Mouse (Mus musculus): ENCODE measurements around the gene Arsb.

Arsb gene

DNA sequence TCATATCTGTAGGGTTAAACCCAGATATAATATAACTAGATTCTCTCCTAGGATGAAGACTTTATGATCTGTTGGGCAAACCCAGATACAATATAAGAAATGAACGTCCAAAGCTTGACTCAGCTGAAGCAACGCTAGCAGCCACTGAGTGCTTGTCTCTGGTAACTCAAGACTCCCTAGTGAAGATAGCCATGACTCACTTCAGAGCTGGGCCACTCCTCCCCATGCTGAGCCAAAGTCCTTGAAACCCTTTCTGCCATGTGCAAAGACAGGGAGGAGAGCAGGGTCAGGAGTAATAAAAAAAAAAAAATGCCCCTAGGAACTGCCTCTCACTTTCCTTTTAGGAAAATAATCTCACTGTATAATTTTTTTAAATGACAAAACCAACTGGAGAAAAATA is 68.7 kb downstream of the Arsb start:
- no peak for DNase-seq (ENCODE audit: low read depth)

- no peak for DNase-seq (ENCODE audit: low read depth)
These were observed 75.5 kb downstream of the Arsb start for GRCm38 (mm10) chr13:93846831-93847518.

DNA sequence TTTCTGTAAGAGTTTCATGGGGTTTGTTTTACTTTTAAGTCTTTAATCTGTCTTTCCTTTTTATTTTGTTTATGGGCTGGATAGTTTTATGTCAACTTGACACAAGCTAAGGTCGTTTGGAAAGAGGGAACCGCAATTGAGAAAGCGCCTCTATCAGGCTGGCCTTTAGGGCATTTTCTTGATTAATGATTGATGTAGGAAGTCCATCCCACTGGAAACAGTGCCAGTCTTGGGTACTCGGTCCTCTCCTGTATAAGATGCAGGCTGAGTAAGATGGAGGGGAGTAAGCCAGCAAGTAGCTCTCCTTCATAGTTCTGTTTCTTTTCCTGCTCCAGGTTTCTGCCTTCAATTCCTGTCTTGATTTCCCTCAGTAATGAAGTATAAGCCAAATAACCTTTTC is 76.2 kb downstream of the Arsb start:
- no peak for DNase-seq (ENCODE audit: low read depth)

DNA sequence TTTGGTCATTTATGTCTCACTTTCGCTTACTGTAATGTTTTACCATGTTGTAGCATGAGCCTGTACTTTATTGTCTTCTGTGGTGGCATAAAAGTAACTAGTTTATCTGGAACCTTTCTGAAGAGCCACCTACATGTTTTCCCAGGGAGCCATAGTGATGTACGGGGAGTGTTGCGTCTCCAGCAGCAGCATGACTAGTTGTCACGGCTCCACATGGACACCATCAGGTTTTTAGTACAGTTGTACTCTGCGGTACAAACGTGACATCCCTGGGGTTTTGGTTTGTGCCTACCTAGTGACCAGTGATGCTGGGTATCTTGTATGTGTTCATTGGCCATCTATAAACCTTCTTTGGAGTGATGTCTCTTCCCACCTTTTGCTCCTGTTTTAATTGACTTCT is 77.2 kb downstream of the Arsb start:
- no peak for DNase-seq (ENCODE audit: low read depth)

- DNase-seq (ENCODE audit: low read depth): no peak
These were observed 78.4 kb downstream of the Arsb start for GRCm38 (mm10) chr13:93849751-93850355.

DNA sequence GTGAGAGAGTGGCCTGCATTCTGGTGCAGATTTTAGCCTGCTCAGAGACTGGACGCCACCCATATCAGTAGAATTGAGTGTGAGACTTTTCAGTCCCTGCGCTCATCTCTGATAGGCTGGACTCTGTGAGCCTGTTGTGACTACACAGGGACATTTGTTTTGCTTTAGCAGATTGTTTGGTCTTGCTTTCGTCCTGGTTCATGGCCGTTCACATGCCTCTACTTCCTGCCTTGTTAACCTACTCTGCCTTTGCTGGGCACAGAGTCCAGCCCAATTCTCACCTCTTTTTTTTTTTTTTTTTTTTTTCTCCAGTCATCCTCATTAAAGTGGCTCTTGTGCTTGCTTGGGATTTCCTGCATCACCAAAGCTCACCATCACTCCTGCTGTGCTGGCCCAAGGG is 79.2 kb downstream of the Arsb start:
- DNase-seq (ENCODE audit: low read depth): no peak

DNA sequence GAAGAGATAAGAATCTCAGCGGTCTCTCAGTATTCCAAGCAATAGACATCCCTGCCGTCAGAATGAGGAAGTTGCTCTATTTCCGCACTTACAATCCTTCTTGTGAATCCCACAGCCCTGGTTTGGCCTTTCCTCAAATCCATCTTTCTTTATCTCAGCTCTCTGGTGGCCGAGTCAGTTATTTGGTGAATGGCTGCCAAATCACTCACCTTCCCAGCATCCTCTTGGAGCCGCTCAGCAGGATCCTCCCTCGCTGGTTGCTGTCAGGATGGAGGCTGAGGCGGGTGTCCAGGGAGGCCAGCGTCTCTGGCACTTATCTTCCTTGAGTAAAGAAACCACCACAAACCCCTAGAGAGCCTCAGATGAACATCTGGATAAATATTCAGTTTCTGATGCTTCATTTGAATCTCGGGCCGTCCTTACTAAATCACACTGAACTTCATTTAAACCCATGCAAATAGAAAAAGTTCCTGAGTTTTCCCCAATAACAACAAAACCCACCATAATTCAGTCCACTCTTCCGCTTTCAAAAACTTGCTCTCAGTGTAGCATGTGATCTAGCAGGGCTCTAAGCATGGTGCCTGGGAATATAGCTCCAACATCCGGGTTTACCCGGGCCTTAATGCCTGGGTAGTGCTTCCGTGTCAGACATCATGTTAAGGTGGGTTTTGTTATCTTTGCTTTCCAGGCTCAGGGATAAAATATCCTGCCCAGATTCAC is 81.1 kb downstream of the Arsb start:
- DNase-seq (ENCODE audit: low read depth): no peak

- no peak for DNase-seq (ENCODE audit: low read depth)
These were observed 82.3 kb downstream of the Arsb start for GRCm38 (mm10) chr13:93853767-93854166.

- DNase-seq (ENCODE audit: low read depth): no peak
These were observed 82.9 kb downstream of the Arsb start for GRCm38 (mm10) chr13:93854325-93854724.

DNA sequence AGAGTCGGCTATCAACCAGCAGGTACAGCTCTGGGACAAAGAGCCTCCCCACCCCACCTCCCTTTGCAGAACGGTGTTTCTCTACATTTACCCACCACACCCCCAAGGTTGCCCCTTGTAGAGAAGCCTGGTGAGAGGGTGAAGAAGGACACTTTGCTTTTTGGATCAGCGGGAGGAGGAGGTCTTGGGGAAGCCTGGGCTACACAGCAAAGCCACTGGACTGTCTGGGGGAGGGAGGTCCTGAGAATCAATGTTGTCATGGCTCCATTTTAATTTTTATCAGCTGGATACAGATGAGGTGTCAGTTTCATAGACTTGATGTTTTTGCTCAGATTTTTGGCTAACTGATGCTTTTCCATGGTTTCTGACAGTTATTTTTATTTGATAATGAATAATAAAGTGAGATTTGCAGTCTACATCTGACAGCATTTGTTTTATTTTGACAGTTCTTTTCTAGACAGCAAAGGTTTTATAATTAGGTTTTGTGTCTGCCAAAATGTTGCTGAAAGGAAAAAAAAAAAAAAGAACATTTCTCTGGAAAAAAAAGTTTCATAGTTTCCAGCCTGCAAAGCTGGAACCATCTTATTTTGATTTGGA is 83.6 kb downstream of the Arsb start:
- no peak for DNase-seq (ENCODE audit: low read depth)

- DNase-seq (ENCODE audit: low read depth): no peak
These were observed 84.3 kb downstream of the Arsb start for GRCm38 (mm10) chr13:93855701-93856183.

GRCm38 (mm10) chr13:93861211-93861610 is 89.8 kb downstream of the Arsb start:
- no peak for DNase-seq (ENCODE audit: low read depth)

DNA sequence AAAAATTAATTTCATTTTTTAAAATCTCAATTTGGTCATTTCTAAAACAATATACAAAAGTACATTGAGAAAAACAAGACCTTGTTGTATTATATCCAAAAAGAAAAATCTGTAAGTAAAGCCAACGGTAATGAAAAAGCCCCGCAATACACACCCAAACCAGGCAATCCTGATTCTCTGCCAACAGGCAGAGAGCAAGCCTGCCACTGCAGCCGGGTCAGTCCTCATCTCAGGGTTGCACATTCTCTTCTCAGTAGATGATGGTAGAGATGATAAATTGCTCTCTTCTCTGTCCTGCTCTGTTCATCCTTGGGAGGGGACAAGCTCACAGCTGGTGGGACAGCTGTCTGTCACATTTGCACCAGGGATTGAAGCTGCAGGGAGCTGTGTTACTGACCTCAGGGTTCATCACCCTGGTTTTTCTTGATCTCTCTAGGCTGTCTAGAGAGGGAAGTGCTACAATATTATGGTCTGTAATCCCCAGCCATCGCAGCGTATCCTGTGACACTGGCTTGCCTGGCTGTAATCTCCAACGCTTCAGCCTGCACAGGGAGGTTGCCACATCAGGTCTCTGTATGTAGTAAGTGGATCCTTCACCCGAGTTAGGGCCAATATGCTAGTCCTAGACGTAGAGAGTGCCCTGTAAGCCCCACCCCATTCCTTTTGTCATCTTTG is 92.8 kb downstream of the Arsb start:
- DNase-seq (ENCODE audit: low read depth): no peak

DNA sequence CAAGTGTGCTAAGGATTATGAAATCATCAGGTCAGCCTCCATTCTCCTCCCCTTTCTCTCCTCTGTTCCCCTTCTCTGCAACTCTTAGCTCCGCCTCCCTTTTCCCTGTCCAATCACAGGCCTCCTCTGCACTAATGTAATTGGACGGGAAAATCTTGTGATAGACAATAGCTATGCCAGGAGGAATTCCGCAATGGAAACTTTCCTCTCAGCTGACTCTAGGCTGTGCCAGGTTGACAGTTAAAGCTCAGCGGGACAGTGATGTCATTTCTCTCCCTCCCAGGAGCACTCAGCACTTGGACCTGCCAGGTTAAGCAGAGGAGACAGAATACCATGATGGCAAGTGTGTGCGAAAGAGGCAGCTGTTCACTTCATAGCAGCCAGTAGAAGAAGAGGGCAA is 95.2 kb downstream of the Arsb start:
- no peak for DNase-seq (ENCODE audit: low read depth)

GRCm38 (mm10) chr13:93871681-93872080 is 100.3 kb downstream of the Arsb start:
- DNase-seq (ENCODE audit: low read depth): no peak

DNA sequence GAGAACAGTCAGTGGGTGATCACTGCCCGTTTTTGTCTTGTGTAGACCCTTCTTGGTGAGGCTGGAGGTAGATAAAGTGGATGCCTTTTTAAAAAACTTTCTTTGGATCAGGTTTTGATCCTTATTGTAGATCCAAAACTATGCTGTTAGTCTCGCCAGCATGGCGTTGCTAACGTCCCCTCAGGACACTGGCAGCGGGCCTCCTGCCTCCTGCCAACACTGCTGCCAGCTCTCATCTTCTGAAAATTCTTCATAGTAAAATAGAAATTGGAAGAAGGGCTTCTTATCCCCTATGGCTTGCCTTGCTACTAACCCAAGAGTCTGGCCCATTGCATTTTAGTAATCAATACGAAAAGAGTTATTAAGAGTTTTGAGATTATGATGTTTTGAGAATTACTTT is 101.2 kb downstream of the Arsb start:
- no peak for DNase-seq (ENCODE audit: low read depth)

GRCm38 (mm10) chr13:93877924-93878323 is 106.5 kb downstream of the Arsb start:
- DNase-seq (ENCODE audit: low read depth): no peak

DNA sequence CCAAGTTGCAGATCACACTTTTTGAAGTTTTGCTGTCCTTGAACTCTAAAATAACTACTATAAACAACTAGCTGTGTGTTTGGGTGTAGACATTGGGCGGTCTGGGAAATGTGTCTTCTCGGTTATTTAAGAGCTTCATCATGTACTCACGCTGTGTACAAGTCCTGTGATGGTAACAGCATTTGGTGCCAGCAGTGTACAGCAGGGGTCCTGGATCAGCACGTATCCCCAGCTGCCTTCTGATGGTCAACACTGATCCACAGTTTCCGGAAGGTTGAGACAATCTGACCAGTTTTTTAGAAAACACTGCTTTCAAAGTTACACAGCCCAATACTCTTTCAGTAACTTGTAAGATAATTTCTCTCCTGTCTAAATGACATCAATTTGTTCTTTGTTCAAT is 108.0 kb downstream of the Arsb start:
- DNase-seq (ENCODE audit: low read depth): no peak

GRCm38 (mm10) chr13:93882132-93882531 is 110.7 kb downstream of the Arsb start:
- no peak for DNase-seq (ENCODE audit: low read depth)

DNA sequence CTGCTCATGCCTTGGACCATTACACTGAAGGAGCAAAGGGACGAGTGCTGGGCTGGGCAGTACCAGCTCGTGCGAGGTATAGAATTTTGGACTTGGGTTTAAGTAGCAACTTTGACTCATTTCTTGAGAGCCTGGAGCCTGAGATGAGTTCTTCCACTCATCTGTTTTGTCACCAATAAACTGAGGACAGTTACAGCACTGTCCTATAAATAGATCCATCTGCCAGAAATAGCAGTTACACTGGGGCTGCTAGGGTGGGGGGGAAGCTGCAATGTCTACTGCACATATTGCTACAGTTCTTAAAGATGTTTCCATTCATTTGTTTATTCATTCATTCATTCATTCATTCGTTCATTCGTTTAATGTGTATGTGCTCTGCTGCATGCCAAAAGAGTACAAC is 115.6 kb downstream of the Arsb start:
- no peak for DNase-seq (ENCODE audit: low read depth)

DNA sequence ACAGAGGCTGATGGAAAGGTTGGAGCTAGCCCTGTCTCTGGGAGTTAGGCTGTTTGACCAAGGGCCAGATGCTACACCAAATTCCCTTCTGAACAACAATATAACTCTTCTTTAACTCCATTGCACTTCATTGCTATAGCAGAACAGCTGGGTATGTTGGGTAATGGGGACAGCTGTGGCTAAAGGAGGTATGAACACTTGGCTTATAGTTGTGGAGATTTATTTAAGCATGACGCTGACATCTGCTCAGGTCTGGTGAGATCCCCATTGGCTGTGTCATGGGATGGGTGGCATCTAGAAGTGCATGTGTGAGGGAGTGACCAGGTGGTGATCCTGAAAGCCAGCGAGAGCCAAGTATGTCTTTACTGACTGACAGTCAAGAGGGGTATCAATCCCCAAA is 116.8 kb downstream of the Arsb start:
- DNase-seq (ENCODE audit: low read depth): no peak

- DNase-seq (ENCODE audit: low read depth): no peak
These were observed 117.5 kb downstream of the Arsb start for GRCm38 (mm10) chr13:93888916-93889315.
